Mouse (Mus musculus): ENCODE measurements around the gene Slc4a2.

Gene Slc4a2

GRCm38 (mm10) chr5:24466762-24467161, 43.1 kb downstream of the Slc4a2 start:
- no peak for DNase-seq (ENCODE audit: low read depth)

GRCm38 (mm10) chr5:24470600-24470999, 47.0 kb downstream of the Slc4a2 start:
- peak; percentile 76 for DNase-seq (ENCODE audit: low read depth)

DNA sequence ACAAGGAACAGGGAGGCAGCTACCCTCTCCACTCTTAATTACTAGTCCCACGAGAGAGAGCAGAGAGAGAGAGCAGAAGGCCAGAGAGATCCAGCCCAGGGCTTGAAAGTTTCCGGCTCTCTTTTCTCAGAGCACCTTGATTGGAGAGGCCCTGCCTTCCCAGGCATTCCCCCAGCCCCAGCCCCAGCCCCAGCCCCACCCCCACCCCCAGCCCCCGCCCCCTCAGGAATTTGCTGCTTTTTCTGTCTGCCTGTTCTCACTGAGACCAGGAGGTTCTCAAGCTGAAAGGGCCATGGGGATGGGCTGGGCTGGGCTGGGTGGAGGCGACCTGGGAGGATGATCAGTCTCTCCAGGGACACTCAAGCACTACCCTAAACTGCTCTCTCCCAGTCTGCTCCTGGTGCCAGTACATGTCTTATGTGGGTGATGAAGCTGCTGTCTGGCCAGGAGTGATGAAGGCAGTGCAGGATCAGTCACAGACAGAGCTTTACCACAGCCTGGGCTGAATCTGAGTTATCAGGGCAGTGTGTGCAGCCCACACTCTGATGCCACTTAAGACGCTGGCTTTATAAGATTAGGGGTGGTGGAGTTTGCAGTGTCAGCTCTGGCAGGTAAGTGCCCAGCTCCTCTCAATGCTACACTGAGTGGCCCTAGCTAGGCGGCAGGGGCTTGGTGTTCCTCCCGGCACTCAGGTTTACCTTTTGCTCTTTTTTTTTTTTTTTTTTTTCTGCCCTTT, 49.4 kb downstream of the Slc4a2 start:
- no peak for DNase-seq (ENCODE audit: low read depth)

DNA sequence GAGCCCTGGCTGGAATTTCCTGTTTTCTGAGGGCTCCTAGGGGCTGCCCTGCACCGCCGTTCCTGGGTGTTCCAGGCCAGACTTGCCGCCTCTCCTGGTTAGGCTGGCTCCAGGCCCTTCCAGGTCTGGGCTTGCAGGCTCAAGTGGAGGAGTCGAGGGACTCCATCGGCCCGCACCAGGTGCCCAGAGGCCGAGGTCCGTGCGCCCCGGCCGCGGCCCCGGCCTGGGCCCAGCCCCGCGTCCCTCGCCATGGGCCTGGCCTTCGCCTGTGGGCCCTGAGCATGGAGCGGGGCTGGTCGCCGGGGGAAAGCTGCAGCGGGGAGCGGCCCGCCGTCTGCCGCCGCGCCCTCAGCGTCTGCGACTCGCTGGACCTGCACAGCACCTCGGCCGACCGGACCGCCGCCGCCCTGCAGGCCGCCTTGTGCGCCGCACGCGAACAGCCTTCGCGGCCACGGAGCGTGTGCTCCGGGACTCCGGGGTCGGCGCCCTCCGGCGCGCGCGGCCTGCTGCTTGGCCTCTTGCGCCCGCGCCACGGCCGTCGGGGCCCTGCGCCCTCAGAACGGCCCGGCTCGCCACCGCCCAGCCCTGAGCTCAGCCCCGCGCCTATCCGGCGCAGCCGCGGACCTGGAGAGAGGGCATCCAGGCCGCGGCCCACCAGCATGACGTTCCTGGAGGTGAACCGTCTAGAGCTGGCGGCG, 50.5 kb downstream of the Slc4a2 start:
- no peak for DNase-seq (ENCODE audit: low read depth)

GRCm38 (mm10) chr5:24474723-24475261, 51.2 kb downstream of the Slc4a2 start:
- no peak for DNase-seq (ENCODE audit: low read depth)

DNA sequence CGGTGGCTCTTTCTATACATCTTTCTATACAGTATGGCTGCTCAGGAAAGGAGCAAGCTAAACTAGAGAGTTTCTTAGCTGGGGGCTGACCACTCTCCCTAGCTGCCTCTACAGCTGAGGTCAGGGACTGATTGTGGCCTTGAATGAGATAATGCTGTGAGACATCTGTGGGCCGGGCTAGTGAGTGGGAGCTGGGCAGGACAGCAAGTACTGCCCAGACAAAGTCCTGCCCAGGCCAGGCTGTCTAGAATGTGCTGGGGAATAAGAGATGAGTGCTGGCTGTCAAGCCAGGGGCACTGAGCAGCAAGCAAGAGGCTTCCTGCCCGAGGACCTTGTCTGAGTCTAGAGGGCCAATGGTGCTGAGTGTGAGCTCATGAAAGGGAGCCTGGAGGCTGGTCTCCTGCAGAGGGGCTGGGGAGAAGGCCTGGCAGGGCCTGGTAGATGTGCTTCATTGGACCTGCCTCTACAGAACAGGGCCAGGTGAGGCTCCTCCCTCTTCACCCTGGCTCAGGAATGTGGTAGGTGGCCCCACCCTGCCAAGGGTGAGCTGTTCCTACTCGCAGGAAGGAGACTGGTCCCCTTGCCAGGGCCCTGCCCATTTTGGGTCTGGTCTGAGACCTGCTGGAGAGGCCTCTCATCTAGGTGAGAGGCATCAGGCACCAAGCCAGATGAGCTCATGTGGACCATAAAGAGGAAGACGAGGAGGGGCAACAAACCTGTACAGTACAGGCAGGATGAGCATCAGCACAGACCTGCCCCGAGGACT, 52.0 kb downstream of the Slc4a2 start:
- DNase-seq (ENCODE audit: low read depth): no peak

DNA sequence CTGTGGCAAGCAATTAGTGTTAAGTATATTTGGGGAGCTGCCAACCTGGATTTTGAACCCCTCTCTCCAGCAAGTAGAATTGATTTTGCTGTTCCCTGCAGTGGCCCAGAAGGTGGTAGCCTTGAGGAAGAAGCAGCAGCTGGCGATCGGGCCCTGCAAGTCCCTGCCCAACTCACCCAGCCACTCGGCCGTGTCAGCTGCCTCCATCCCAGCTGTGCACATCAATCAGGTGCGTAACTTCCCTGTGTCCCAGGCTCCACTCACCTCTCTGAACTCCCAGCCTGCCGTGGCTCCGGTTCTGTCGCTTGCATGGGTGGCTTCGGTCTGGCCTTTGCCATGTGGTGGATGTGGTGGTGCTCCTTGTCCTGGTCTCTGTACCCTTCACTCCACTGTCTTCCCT, 54.3 kb downstream of the Slc4a2 start:
- no peak for DNase-seq (ENCODE audit: low read depth)

- peak; percentile 31 for DNase-seq (ENCODE audit: low read depth)
Observed at GRCm38 (mm10) chr5:24481647-24482046, 58.0 kb downstream of the Slc4a2 start.

DNA sequence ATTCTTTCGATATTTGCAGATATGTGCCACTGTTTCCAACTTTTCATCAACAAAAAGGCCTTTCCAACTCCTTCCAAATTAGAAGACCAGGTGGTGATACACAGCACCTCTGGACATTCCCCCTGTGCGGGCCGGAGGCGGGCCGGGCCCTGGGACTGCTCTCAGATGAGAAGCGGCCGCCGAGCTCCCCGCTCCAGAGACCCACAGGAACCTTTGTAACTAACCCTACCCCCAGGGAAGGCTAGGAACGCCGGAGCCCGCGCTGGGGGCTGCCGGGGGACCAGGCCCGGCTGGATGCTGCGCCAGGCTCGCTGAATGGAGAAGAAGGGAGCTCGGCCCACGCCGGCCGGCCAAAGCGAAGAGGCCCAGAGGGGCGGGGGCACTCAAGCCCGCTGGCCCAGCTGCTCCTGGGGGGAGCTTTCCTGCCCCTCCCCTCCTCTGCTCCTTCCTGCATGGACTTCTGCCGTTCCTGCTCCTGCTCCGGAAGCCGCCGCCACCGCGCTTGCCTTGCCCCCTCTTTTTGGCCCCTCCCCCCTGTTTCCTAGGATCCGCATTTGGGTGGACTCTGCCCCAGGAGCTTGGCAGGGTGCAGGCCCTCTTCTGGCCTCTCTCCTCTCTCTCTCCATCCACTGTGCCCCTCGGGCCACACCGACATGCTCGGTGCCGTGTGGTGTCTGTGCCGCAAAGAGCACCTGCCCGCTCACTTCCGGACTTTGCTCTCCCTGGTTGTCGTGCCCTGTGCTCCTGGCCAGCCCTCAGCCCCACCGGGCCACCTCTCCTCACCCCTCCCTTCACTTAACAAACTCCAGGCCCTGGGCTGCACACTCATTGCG, 58.8 kb downstream of the Slc4a2 start:
- no peak for DNase-seq (ENCODE audit: low read depth)

DNA sequence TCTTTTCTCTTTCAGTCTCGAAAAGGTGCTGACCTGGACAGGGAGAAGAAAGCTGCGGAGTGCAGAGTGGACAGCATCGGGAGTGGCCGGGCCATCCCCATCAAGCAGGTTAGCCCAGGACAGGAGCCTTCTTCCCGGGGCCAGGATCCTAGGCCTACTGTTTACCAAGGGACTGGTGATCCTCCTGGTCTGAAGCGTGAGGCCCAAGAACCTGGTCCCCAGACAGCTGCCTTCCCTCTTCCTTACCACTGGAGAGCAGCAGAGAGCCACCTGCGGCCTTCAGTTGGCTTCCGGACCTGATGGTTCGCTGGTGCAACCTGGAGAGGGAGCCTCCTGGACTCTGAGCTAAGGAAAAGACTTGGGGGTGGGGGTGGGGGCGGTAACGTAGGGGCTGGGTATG, 59.7 kb downstream of the Slc4a2 start:
- peak; percentile 51 for DNase-seq (ENCODE audit: low read depth)

- no peak for DNase-seq (ENCODE audit: low read depth)
Observed at GRCm38 (mm10) chr5:24484963-24485362, 61.3 kb downstream of the Slc4a2 start.

DNA sequence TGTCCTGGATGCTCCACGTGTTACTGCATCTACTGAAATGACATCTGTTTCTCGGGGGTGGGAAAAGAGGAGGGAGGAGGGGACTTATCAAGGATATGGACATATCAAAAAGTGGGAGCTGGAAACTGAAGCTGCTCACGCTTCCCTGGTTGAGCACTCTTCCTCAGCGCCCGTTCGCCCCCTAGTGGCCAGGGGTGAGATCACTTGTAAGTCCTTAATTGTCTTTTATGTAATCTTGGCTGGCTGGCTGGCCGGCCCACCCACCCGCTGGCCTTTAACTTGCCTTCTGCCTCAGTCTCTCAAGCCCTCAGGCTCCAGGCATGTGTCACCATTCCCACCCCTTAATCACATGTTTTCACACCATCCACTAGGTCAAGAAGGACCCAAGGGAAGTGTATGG, 62.5 kb downstream of the Slc4a2 start:
- DNase-seq (ENCODE audit: low read depth): peak; percentile 67

- no peak for DNase-seq (ENCODE audit: low read depth)
Observed at GRCm38 (mm10) chr5:24486738-24487137, 63.1 kb downstream of the Slc4a2 start.

- no peak for DNase-seq (ENCODE audit: low read depth)
Observed at GRCm38 (mm10) chr5:24490413-24490920, 66.8 kb downstream of the Slc4a2 start.
